Mouse (Mus musculus) kidney, postnatal 14 days (tissue): Measurements from ENCODE around the gene Rpl18.
A peak's percentile ranks its signal among the peaks of the same experiment; 100 is the strongest.

ENCODE experiments used
- DNase-seq: peaks from one replicate; pipeline ENCODE4 v3.0.0; 2022; ENCODE audit warnings: mixed read lengths

The Rpl18 gene

DNA sequence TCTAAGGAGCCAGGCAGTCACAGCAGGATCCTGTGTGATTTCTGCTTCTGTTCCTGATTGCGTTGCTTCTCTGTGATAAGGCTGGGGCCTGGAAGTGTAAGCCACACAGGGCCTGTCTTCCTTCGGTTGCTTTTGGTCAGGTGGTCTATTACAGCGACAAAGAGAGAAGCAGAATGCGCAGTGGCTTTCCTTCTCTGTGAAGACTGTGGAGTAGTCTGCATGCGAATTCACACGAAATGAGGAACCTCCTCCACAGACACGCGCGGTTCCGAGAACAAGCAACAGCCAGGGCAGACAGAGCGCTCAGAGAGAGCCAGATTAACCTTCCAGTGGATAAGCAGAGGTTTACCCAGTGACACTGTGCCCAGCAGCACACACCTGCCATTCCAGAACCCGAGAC, 26.1 kb downstream of the Rpl18 start:
- no peak for DNase-seq

DNA sequence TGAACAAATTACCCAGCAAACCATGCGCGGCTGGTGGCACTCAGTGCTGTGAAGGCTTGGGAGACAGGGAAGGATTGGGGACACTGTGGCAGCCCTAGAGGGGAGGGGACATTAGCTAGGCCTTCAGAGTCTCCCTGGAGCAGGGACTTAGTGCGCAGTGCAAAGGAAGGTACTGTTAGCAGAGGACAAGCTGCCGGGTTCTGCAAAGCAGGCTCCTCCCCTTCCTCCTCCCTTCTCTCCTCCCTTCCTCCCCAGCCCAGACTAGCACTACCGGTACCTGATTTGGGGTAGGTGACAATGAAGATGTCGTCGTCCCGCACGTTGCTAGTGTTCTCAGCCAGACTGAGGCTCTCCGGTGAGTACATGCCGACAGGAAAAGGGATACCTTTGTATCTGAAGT, 26.5 kb downstream of the Rpl18 start:
- no peak for DNase-seq

DNA sequence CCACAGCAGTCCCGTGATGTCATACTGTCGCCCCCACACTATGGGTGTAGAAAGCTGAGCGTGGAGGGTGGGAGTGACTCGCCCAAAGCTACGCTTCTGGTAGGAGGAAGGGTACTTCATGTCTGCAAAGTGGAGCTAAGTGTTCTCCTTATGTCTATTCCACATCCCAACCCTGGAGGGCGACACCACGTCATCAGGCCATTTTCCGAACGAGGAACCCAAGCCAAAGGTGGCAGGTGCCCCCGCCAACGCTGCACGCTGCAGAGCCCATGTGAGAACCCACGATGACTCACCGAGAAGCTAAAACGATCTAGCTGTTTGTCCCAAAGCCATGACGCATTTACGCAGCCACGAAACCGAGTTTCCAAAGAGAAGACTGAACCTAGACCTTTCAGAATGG, 27.1 kb downstream of the Rpl18 start:
- DNase-seq: no peak

DNA sequence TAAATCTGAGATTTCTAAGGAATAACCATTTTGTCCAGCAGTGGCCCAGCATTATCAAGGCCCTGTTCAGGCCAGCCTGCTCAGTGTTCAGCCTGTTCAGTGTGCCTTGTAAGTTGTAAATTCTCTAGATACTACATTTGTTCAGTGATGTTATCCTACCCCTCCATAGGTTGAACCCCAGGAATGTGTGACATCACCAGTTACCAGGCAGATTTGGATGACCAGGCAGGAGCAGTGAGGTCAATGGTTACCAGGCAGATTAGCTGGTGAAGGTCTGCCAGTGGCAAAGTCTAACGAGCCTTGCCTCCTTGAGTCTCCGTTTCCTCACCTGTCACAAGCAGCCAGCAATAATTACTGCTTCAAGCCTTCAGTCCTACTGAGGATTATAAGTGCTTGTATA, 29.1 kb downstream of the Rpl18 start:
- DNase-seq: peak; percentile 88

DNA sequence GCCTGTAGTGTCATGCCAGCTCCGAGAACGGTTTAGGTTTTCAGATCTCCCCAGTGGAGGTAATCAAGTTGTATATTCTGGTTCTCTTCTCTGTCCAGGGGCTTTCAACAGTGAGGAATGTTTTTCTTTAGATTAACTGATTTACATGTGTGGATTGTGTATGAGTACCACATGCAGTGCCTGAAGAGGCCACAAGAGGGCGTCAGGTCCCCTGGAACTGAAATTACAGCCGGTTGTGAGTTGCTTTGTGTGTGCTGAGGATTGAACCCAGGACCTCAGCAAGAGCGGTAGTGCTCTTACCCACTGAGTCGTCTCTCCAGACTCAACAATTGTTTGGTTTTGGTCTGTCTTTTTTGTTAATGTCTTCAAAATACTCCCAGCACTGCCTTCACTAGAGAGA, 31.3 kb downstream of the Rpl18 start:
- DNase-seq: no peak

DNA sequence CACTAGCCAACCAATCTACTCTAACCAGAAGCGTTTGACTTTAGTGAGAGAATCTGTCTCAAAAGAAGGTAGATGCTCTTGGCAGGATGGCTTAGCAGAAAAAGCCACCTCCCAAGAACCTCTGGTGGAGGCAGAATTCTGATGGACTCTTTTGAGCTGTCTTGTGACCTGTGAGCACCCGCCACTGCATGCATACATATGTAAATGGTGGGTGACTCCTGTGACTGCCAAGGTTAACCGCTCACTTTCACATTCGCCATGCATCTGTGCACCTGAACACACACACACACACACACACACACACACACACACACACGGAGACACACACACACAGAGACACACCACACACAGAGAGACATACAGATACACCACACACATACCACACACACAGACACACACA, 32.2 kb downstream of the Rpl18 start:
- no peak for DNase-seq

DNA sequence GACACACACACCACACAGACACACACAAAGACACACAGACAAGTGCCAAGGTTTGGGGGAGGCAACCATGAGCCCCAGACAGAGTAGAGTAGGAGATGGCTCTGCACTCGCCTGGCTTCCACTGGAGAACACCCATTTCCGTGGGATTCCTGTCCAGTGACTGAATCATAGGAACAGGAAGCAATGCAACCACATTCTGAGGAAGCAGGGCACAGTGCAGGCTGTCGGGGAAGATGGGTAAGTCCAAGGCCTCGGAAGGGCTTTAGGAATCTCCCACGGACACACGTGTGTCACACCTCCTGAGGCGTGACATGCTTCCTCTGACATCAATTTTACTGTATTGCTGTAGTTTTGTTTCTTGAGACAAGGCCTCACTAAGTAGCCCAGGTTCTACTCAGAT, 32.9 kb downstream of the Rpl18 start:
- peak; percentile 33 for DNase-seq

DNA sequence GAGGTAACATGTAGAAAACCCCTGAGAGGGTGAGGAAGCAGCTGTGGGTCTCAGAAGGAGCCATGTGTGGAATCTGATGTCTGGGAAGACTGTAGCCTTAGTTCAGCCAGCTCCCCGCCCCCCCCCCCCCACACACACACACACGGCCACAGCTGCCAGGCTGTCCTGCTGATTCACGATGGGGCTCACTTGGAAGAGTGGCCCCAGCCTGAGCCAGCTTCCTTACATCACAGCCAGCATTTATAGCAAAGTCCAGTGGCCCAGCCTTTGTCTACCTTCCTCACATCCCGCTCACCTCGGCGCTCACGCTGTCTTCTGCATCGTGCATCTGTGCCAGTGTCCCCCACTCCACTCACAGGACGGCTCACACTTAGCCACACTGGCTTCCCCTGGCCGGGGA, 34.1 kb downstream of the Rpl18 start:
- no peak for DNase-seq

DNA sequence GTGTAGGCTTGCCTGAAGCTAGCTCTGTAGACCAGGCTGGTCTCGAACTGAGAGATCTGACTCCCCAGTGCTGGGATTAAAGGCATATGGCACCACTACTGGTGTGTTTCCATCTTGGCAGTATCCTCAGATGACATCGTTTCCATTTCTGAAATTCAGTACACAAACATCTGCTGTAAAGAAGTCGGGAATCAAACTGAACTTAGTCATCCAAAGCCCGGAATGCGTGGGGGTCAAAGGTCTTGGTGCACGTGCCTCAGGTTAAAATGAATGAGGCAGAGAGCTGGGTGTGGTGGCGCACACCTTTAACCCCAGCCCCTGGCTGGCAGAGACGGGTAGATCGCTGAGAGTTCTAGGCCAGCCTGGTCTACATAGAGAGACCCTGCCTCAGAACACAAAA, 34.9 kb downstream of the Rpl18 start:
- peak; percentile 44 for DNase-seq

DNA sequence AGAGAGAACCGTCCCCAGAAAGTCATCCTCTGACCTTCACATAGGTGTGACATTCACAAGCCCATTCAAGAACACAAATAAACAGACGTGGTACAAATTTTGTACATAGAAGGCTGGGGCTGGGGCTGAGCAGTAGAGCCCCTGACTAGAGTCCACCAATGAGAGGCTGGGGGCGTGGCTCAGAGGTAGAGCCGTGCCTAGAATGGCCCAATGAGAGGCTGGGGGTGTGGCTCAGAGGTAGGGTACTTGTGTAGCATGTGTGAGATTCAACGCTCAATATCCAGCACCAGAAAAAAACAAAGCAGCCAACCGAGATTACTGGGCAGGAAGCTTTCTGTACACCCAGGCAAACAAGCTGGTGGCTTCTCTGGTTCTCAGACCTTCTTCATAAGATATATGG, 40.4 kb downstream of the Rpl18 start:
- no peak for DNase-seq

DNA sequence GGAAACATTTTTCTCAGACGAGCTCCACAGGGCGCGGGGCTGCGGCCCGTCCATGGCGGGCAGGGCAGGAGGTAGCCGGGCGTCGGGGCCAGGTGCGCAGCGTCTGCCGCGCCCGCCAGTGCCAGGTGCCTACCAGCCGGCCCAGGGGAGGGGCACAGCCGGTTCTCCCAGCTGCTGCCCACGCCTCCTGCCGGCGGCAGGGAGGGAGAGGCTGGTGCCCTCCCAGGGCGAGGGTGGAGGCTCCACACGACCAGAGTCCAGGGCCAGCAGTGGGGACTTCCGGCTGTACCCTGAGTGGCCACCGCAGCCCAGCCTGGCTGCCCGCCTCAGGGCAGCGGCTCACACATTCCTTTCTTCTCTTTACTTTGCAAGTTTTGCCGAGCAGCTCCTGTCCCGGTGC, 44.1 kb downstream of the Rpl18 start:
- DNase-seq: peak; percentile 87

DNA sequence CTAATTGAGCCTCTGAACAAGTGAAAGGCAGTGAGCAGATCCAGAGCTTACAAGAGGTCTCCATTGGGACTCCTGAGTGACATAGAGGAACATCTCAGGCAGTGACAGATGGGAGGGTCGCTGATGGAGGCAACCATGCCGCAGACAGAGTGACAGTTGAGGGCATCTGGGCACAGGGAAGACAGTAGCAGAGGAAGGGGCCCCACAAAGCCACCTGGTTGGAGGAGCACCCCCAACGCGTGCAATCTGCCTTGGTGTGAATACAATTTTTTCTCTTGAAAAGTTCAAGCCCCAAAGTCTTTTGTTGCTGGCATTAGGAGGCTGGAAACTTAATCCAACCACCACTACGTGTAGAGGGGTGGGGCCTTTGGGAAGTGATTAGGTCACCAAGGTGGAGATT, 44.9 kb downstream of the Rpl18 start:
- DNase-seq: no peak

DNA sequence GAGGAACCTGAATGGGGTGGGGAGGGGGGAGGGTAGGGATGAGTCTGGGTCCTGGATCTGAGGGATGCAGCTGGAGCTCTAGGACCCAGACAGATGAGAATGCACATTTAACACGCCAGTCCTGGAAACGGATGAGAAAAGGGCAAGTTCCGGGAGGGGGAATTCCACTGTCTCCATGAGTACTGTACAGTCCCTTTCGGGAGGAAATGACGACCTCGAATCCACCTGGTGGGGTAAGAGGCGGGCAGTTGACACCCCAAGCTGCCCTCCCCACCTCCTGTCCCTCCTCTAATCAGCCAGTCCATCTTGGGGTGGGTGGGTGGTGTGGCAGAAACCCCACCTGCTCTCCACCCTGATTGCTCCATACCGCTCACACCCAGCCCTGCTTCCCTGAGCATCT, 50.7 kb downstream of the Rpl18 start:
- no peak for DNase-seq

DNA sequence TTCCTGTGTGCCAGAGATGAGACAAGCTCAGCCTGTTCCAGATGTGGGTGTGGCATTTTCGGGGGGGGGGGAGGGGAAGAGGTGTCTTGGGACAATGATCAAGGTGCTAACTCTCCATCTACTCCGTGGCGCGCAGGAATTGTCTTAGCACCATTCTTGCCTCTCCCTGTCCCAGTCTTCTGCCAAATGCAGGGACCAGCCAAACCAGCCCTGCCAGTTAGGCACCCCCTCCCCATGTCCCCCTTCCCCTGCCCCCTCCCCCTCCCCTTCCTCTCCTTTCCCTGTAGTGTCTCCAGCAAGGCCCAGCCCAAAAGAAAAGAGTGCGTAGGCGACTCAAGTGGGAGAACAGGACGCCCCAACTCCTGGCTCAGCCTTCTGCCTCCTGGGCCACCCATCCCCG, 51.5 kb downstream of the Rpl18 start:
- DNase-seq: no peak

DNA sequence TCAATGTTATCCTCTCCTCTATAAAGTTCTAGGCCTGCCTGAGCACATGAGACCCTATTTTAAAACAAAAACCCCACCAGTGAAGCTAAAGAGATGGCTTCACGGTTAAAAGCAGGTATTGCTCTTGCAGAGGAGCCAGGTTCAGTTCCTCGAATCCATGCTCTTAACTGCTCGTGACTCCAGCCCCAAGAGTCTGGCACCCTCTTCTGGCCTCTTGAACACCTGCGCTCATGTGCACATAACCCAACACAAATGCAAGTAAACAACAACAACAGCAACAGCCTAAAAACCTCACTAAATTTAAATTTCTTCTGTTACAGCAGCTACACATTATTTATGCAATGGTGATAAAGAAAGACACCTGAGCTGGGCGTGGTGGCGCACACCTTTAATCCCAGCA, 52.2 kb downstream of the Rpl18 start:
- no peak for DNase-seq
